Mouse (Mus musculus) right cerebral cortex, postnatal 25 days (tissue): ENCODE measurements around the gene Tprkb.
"Not testable (repeated sequence)": the region's sequence is repeated elsewhere in the genome, so short reads cannot be mapped to it uniquely, and the experiment has no call there.

ENCODE experiments used
- DNase-seq: peaks from one replicate; pipeline ENCODE4 v3.0.0; 2022

The Tprkb gene

DNA sequence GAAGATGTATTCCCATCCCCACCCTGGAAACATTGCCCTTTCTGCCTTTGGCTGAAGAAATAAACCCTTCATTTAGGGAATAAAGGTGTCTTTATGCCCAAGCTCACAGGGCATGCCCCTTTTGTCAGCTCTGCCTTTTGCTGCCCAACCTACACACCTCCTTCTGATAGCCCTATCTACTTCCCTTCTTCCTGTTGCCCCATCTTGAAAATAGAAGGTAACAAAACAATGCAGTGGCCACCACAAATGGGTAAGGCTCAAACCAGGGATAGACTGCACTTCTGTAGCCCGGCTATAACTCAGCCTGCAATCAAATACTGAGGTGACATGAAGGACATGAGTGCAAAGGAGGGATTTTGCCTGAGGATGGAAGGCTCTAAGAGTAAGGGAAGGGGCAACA lies 64.1 kb downstream of the Tprkb start:
- no peak for DNase-seq

DNA sequence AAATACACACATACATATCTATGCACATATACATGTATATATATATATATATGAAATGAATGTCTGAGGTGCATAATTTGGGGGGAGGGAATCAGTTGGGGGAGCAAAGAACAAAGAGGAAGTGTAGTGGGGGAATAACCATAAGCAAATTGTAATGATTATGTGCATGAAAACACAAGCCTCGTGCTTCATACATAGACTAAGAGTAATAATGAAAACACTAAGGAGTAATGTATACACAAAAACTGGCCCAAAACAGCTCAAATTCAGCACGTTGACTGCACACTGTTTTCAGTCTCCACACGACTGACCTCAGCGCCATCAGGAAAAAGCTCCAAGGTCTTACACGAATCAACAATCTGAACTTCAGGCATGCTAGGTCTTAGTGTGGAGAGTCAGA lies 64.6 kb downstream of the Tprkb start:
- DNase-seq: no peak

DNA sequence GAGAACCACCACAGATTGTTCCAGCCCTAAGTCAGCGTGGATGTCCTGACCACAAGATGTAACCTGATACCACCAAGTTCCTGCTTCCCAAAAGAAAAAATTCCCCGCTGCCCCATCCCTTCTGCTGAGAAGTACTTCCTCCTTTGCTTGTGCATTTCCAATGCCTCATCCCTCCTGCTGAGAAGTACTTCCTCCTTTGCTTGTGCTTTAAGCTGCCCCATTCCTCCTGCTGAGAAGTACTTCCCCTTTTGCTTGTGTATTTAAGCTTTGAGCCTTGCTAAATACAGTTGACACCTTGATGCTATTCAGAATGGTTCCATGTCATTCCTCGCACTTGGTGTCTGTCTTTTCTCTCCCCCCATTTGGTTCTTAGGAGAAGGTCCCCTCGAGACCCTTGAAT lies 67.1 kb downstream of the Tprkb start:
- not testable (repeated sequence) for DNase-seq
